Mouse (Mus musculus) small intestine, adult 2 months (tissue): ENCODE results near the gene Lyrm9.

Experiments
- CTCF ChIP-seq: fragments of 200-500 bp; IDR thresholded peaks from 2 replicates; pipeline ENCODE4 v1.5.1; 2012; ENCODE audit warnings: low read depth, mild to moderate bottlenecking, control low read depth, inconsistent platforms, low read length, moderate library complexity, mixed read lengths; ENCODE audit not compliant: insufficient replicate concordance, insufficient read length; ENCODE audit errors: extremely low read depth
- POLR2A ChIP-seq: fragments of 200-500 bp; IDR thresholded peaks from 2 replicates; pipeline ENCODE4 v1.6.1; 2012; ENCODE audit warnings: low read depth, mild to moderate bottlenecking, control low read depth, inconsistent platforms, low read length, moderate library complexity

DNA sequence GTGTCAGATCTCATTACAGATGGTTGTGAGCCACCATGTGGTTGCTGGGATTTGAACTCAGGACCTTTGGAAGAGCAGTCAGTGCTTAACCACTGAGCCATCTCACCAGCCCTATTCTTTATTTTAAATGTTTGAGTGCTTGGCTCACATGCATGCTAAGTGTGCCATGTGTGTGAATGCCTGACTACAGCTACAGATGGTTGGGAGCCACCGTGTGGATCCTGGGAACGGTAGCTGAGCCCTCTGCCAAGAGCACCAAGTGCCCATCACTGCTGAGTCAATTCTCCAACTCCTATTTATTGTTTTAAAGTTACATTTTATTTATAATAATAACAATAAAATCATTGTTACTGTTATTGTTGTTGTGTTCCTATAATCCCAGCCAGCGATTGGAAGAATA lies 23.5 kb downstream of the Lyrm9 start:
- TF ChIP-seq CTCF (no peak), POLR2A (no peak)
